Mouse (Mus musculus) liver, embryonic 16.5 days (tissue): ENCODE data around the gene Plekhg6. TPM values are rescaled to one million over a fixed set of nuclear protein-coding genes. Genes with fewer than 3 reads are reported as not detected.

Experiments
- ATAC-seq: fragments of 200-750 bp; cut with Nextera tagmentation; 2 replicates; pipeline ENCODE4 v1.8.0; 2017; ENCODE audit warnings: low read depth, mild to moderate bottlenecking, moderate number of reproducible peaks, moderate library complexity
- H3K27ac ChIP-seq: fragments of 300-500 bp; sonication (generic); 2 replicates; pipeline ENCODE4 v1.5.1; 2014; ENCODE audit warnings: mild to moderate bottlenecking, low read length
- H3K27me3 ChIP-seq: fragments of 300-500 bp; sonication (generic); 2 replicates; pipeline ENCODE4 v1.6.1; 2014; ENCODE audit warnings: low read depth, low read length, mixed read lengths; ENCODE audit not compliant: control insufficient read depth, insufficient read depth
- H3K36me3 ChIP-seq: fragments of 300-500 bp; sonication (generic); 2 replicates; pipeline ENCODE4 v1.6.1; 2014; ENCODE audit warnings: mild to moderate bottlenecking; ENCODE audit not compliant: control insufficient read depth, insufficient read depth
- H3K4me1 ChIP-seq: fragments of 300-500 bp; sonication (generic); 2 replicates; pipeline ENCODE4 v1.6.1; 2014; ENCODE audit warnings: low read depth, low read length, mixed read lengths; ENCODE audit not compliant: control insufficient read depth
- H3K4me2 ChIP-seq: fragments of 300-500 bp; sonication (generic); 2 replicates; pipeline ENCODE4 v1.6.1; 2014; ENCODE audit warnings: low read depth, low read length, mixed read lengths
- H3K4me3 ChIP-seq: fragments of 300-500 bp; sonication (generic); 2 replicates; pipeline ENCODE4 v1.5.1; 2014; ENCODE audit warnings: low read depth, mild to moderate bottlenecking, low read length
- H3K9ac ChIP-seq: fragments of 300-500 bp; sonication (generic); 2 replicates; pipeline ENCODE4 v1.6.1; 2014; ENCODE audit warnings: low read depth, low read length
- H3K9me3 ChIP-seq: fragments of 300-500 bp; sonication (generic); replicated peaks from 2 replicates; pipeline ENCODE4 v1.6.1; 2016; ENCODE audit warnings: low read length; ENCODE audit not compliant: control insufficient read depth
- WGBS: fragments of 180-500 bp; shearing (Covaris S2); extraction: QIAGEN DNeasy Blood & Tissue Kit; methylation state at CpG from one replicate; pipeline ENCODE4 v1.1.7; 2014; ENCODE audit not compliant: insufficient replicate concordance; 5-methylcytosine and 5-hydroxymethylcytosine counted together
- polyA plus RNA-seq: library from polyadenylated mRNA; unstranded; fragments of >200 nt; fragmentation: Nextera tagmentation; extraction: Ambion mirVana; gene quantifications from 2 replicates; pipeline ENCODE4 v1.2.1, GENCODE M21; 2015

The Plekhg6 gene
- polyA plus RNA-seq, 1 experiment from 2014 or later: 0.86 TPM

DNA sequence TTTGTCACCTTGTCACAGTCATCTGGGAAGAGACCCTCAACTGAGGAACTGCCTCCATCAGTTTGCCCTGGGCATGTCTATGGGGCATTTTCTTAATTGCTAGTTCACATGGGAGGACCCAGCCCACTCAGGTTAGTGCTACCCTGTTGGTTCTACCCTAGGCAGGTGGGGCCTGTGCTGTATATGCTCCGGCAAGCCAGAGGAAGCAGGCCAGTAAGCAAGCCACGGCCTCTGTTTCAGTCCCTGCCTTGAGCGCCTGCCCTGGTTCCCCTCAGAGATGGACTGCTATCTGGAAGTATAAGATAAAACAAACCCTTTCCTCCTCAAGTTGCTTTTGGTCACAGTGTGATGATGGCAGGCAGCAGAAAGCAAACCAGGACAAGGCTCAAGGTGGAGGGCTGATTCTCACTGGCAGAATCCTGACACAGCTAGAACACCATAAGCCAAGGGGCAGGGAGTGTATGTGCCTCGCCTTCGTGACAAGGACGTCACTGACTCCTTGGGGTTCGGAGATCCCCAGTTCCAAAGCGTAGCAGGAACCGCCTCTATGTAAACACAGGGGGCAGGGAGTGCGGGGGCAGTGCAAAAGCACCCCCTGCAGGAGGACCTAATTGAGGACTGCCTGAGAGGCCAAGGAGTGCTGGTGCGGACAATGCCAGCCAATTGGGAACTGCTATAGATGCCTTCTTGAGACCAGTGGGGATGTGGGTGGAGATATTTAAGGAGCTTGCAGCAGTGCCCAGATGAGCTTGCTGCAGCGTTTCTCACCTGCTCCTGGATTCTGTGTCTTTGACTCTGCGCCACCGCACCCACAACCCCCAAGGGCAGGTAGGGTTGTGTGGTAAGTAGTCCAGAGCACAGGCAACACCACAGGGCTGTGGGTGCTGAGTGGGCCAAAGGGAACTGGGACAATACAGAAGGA lies 25.1 kb upstream of the Plekhg6 start:
- H3K4me3 ChIP-seq: no peak overlapping the region
- no peak overlapping the region for H3K9ac ChIP-seq
- 58% methylated on average over 14 of the region's 14 CpGs for WGBS
- no peak overlapping the region for H3K27ac ChIP-seq
- H3K4me1 ChIP-seq: no peaks in the 10 kb centered on the region; the same call in 1 of the 2 replicates
- no peaks in the 10 kb centered on the region for H3K36me3 ChIP-seq
- no peak for ATAC-seq
- no peaks in the 10 kb centered on the region for H3K27me3 ChIP-seq
- no peak overlapping the region for H3K4me2 ChIP-seq
- H3K9me3 ChIP-seq: no peaks in the 10 kb centered on the region

DNA sequence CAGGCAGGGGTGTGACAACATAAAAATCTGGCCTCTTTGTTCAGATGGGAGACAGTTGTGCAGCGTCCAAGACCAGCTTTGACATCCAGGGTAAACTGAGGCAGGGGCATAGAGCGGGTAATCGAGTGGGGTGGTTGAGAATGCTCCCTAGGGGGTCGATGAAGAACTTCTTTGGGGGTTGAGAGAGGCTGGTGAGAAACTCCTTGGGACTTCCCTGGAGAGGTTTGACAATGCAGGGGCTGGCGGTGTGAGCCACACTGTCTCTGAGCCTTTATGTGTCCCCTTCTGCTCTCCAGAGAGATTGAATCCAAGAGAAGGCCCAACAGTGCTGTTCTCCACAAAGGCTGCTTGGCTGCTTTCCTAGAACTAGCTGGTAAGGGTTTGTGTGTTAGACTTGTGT lies 9.3 kb upstream of the Plekhg6 start:
- Histone ChIP-seq H3K27ac (no peak overlapping the region), H3K4me3 (no peak overlapping the region), H3K4me2 (no peak overlapping the region), H3K9me3 (no peaks in the 10 kb centered on the region), H3K9ac (no peak overlapping the region), H3K36me3 (no peaks in the 10 kb centered on the region), H3K4me1 (no peaks in the 10 kb centered on the region; the same call in 1 of the 2 replicates), H3K27me3 (no peaks in the 10 kb centered on the region)
- ATAC-seq: no peak
- WGBS: 59% methylated on average over 5 of the region's 5 CpGs

DNA sequence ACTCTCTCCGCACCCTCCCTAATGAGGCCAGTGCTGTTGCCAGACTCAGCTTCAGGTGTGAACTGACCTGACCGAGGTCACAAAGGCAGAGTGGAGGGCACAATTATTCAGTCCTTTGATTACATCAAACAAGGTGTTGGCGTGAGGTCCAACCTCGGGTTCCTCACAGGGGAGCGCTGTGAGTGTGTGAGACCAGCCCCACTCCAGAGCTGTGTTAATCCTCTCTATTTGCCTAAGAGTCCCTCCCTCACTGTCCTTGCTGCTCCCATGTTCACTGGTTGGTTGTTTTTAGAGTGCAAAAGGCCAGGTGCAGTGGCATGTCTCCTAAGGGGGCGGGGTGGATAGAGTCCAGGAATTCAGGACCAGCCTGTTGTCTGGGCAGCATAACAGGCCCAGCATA lies 5.5 kb upstream of the Plekhg6 start:
- Histone ChIP-seq H3K4me2 (no peak overlapping the region), H3K4me1 (no peaks in the 10 kb centered on the region; the same call in 1 of the 2 replicates), H3K36me3 (no peaks in the 10 kb centered on the region), H3K27ac (no peak overlapping the region), H3K9ac (no peak overlapping the region), H3K9me3 (no peaks in the 10 kb centered on the region), H3K4me3 (no peak overlapping the region), H3K27me3 (peaks cover 5% of the 10 kb centered on the region)
- ATAC-seq: peak; percentile 78
- WGBS: 51% methylated on average over 6 of the region's 6 CpGs

DNA sequence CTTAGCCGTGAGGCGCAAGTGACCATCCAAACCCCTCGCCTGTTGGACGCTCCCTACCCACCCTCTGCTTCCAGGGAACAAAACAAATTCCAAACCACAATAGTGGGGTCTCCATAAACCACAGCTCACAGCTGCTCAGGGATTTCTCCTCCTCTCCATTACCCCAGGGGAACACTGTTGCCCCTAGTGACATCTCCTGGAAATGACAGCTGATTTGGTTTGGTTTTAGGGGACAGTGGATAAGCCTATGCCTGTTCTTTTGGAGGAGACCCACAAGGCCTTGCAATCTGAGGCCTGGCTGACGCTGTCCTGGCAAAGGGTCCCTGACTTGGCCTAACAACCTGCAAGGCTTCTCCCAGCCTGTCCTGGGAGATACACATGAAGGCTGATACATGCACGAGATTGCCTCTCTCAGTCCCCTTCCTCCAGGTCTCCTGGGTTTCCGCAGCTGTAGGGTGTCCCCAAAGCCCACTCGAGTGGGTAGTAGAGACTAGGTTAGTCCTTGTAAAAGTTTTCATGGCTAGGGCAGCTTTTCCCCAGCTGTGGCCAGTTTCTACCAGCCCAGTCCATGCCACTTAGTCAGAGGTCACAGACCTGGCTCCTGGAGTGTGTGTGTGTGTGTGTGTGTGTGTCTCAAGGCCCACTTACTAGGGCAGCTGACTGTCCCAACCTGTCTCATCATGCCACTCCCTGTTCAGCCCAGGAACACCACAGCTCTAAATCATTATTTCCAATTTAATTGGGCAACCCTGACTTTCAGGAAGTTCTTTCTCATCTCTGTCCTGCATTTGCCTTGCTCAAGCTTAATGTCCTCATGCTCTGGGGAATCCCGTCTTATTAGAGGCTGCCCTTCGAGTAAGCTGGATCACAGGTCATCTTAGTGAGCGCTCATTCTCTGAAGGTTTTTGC lies 4.7 kb upstream of the Plekhg6 start:
- Histone ChIP-seq H3K9ac (no peak overlapping the region), H3K4me1 (no peaks in the 10 kb centered on the region; the same call in 1 of the 2 replicates), H3K4me3 (no peak overlapping the region), H3K27ac (no peak overlapping the region), H3K9me3 (no peaks in the 10 kb centered on the region), H3K4me2 (no peak overlapping the region), H3K27me3 (peaks cover 13% of the 10 kb centered on the region), H3K36me3 (no peaks in the 10 kb centered on the region)
- ATAC-seq: no peak
- WGBS: 50% methylated on average over 11 of the region's 11 CpGs

- Histone ChIP-seq H3K27ac (no peak overlapping the region), H3K27me3 (peaks cover 26% of the 10 kb centered on the region)
- 54% methylated on average over 2 of the region's 2 CpGs for WGBS
Observed at GRCm38 (mm10) chr6:125382024-125382423, 1.4 kb upstream of the Plekhg6 start.

GRCm38 (mm10) chr6:125379781-125380180 lies 812 bp downstream of the Plekhg6 start:
- peak overlapping the region; percentile 48 for H3K4me2 ChIP-seq
- H3K27me3 ChIP-seq: peaks cover 26% of the 10 kb centered on the region
- 18% methylated on average over 9 of the region's 9 CpGs for WGBS
- no peaks in the 10 kb centered on the region for H3K9me3 ChIP-seq
- no peak; the same call in 1 of the 2 replicates for ATAC-seq
- H3K4me3 ChIP-seq: peak overlapping the region; percentile 54
- no peak overlapping the region for H3K9ac ChIP-seq
- no peak overlapping the region for H3K27ac ChIP-seq
- H3K4me1 ChIP-seq: peaks cover 10% of the 10 kb centered on the region
- H3K36me3 ChIP-seq: no peaks in the 10 kb centered on the region

More at GRCm38 (mm10) chr6:125382024-125382423, 1.4 kb upstream of the Plekhg6 start:
- no peak overlapping the region for H3K9ac ChIP-seq
- no peak for ATAC-seq
- H3K4me3 ChIP-seq: no peak overlapping the region
- H3K4me1 ChIP-seq: peaks cover 10% of the 10 kb centered on the region
- no peaks in the 10 kb centered on the region for H3K9me3 ChIP-seq
- H3K4me2 ChIP-seq: no peak overlapping the region
- H3K36me3 ChIP-seq: no peaks in the 10 kb centered on the region

GRCm38 (mm10) chr6:125378621-125379020 lies 2.0 kb downstream of the Plekhg6 start:
- Histone ChIP-seq H3K27ac (no peak overlapping the region), H3K27me3 (peaks cover 26% of the 10 kb centered on the region), H3K36me3 (no peaks in the 10 kb centered on the region), H3K4me3 (no peak overlapping the region), H3K9ac (no peak overlapping the region), H3K4me2 (no peak overlapping the region), H3K4me1 (peaks cover 10% of the 10 kb centered on the region), H3K9me3 (no peaks in the 10 kb centered on the region)
- WGBS: 24% methylated on average over 6 of the region's 6 CpGs
- ATAC-seq: no peak

GRCm38 (mm10) chr6:125377582-125378451 lies 2.8 kb downstream of the Plekhg6 start:
- Histone ChIP-seq H3K4me2 (no peak overlapping the region), H3K9me3 (no peaks in the 10 kb centered on the region), H3K9ac (no peak overlapping the region), H3K27me3 (peaks cover 26% of the 10 kb centered on the region), H3K36me3 (no peaks in the 10 kb centered on the region), H3K4me1 (peaks cover 10% of the 10 kb centered on the region), H3K4me3 (no peak overlapping the region), H3K27ac (no peak overlapping the region)
- ATAC-seq: peak; percentile 41
- WGBS: 41% methylated on average over 16 of the region's 16 CpGs
